Comparison of ENCODE assay signal across 23 mouse cellular contexts in the genomic region with DNA sequence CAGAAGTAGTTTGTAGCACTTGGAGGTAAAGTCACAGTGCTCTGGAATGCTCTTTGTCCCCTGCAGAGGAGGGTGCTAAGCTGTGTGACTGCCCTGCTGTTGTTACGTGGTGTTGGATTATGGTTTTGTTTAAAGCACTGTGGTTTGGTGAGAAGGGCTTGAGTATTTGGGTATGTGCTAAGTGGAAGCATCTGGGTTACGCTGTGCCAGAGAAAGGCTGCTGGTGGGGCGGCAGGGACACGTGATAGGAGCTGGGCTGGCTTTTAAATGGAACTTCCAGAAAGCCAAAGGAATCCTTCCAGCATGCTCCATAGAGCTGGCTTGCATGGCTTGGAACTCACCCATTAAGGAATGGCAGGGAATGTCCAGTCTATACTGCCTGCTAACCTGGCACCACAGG. TPM values are rescaled to one million over a fixed set of nuclear protein-coding genes. Genes with fewer than 3 reads are reported as not detected.
DNase-seq lines count a peak whose midpoint lies in the region; ATAC-seq and TF ChIP-seq lines count a peak whose summit lies in the region.
"Had no signal": no experiment of that assay in that cellular context is flagged by ENCODE, and none has a peak within 500 bp of the region (broad histone marks: within the 10 kb centered on the region; RNA-seq: fewer than 3 reads in every experiment).

No protein-coding gene starts in this region.

- H3K27ac ChIP-seq in gastrocnemius, adult 2 months: peak overlapping the region; percentile 48
- no peak overlapping the region for H3K27ac ChIP-seq in lung, postnatal 0 days (ENCODE audit: low read length)
- H3K27ac ChIP-seq in limb, embryonic 14.5 days (replicated peaks; ENCODE audit: low read depth, low read length): 0 out of 2 replicates have a peak overlapping the region, but pooled peaks have one; percentile 43
- no peak overlapping the region for H3K27ac ChIP-seq in midbrain, embryonic 15.5 days
- H3K27ac ChIP-seq: heart, embryonic 10.5 days; liver, embryonic 13.5 days; macrophage; midbrain, embryonic 12.5 days; stomach, embryonic 15.5 days had no signal

- H3K4me3 ChIP-seq in gastrocnemius, adult 2 months: no peak overlapping the region
- H3K4me3 ChIP-seq in lung, postnatal 0 days (ENCODE audit: low read depth, low read length): no peak overlapping the region
- H3K4me3 ChIP-seq in limb, embryonic 14.5 days (replicated peaks; ENCODE audit: low read length): no peak overlapping the region
- no peak overlapping the region for H3K4me3 ChIP-seq in midbrain, embryonic 15.5 days
- H3K4me3 ChIP-seq: heart, embryonic 10.5 days; liver, embryonic 13.5 days; midbrain, embryonic 12.5 days; stomach, embryonic 15.5 days had no signal

- no peaks in the 10 kb centered on the region for H3K4me1 ChIP-seq in lung, postnatal 0 days (ENCODE audit: insufficient read depth, low read depth, low read length)
- peaks cover 10% of the 10 kb centered on the region; the same call in 1 of the 2 replicates for H3K4me1 ChIP-seq in limb, embryonic 14.5 days (ENCODE audit: control insufficient read depth, insufficient read depth, low read length)
- H3K4me1 ChIP-seq in midbrain, embryonic 15.5 days: no peaks in the 10 kb centered on the region
- H3K4me1 ChIP-seq: midbrain, embryonic 12.5 days; stomach, embryonic 15.5 days had no signal

- H3K9me3 ChIP-seq in lung, postnatal 0 days (ENCODE audit: low read length): no peaks in the 10 kb centered on the region
- no peaks in the 10 kb centered on the region for H3K9me3 ChIP-seq in limb, embryonic 14.5 days (ENCODE audit: control insufficient read depth, low read length)
- H3K9me3 ChIP-seq in midbrain, embryonic 15.5 days: no peaks in the 10 kb centered on the region
- H3K9me3 ChIP-seq: heart, embryonic 10.5 days; liver, embryonic 13.5 days; midbrain, embryonic 12.5 days; stomach, embryonic 15.5 days had no signal

- no peaks in the 10 kb centered on the region for H3K36me3 ChIP-seq in lung, postnatal 0 days (ENCODE audit: insufficient read depth, low read length)
- H3K36me3 ChIP-seq in limb, embryonic 14.5 days (ENCODE audit: control insufficient read depth, insufficient read depth, low read length): no peaks in the 10 kb centered on the region
- H3K36me3 ChIP-seq in midbrain, embryonic 15.5 days (replicated peaks): no peaks in the 10 kb centered on the region
- H3K36me3 ChIP-seq: heart, embryonic 10.5 days; liver, embryonic 13.5 days; midbrain, embryonic 12.5 days; stomach, embryonic 15.5 days had no signal

- no peak overlapping the region for H3K4me2 ChIP-seq in lung, postnatal 0 days (replicated peaks; ENCODE audit: low read depth, low read length)
- no peak overlapping the region for H3K4me2 ChIP-seq in limb, embryonic 14.5 days (replicated peaks; ENCODE audit: low read depth, low read length, severe bottlenecking)
- H3K4me2 ChIP-seq in midbrain, embryonic 15.5 days: no peak overlapping the region
- H3K4me2 ChIP-seq: liver, embryonic 13.5 days; midbrain, embryonic 12.5 days; stomach, embryonic 15.5 days had no signal

- H3K9ac ChIP-seq in lung, postnatal 0 days (replicated peaks; ENCODE audit: low read depth): no peak overlapping the region
- H3K9ac ChIP-seq in limb, embryonic 14.5 days (ENCODE audit: low read depth, low read length, severe bottlenecking): no peak overlapping the region
- H3K9ac ChIP-seq in midbrain, embryonic 15.5 days: no peak overlapping the region
- H3K9ac ChIP-seq: forebrain, postnatal 0 days; liver, embryonic 13.5 days; midbrain, embryonic 12.5 days; stomach, embryonic 15.5 days had no signal

- no peak for TF ChIP-seq CTCF in gastrocnemius, adult 2 months (IDR thresholded peaks at IDR 0.05)
- TF ChIP-seq CTCF in lung, postnatal 0 days (IDR thresholded peaks at IDR 0.05): no peak

- no peaks in the 10 kb centered on the region for H3K27me3 ChIP-seq in lung, postnatal 0 days (replicated peaks; ENCODE audit: insufficient read depth, low read length)
- no peaks in the 10 kb centered on the region for H3K27me3 ChIP-seq in limb, embryonic 14.5 days (ENCODE audit: control insufficient read depth, insufficient read depth, low read length)
- H3K27me3 ChIP-seq in midbrain, embryonic 15.5 days (replicated peaks): no peaks in the 10 kb centered on the region
- H3K27me3 ChIP-seq: CH12.LX; liver, embryonic 13.5 days; midbrain, embryonic 12.5 days; stomach, embryonic 15.5 days had no signal

- 54% methylated on average over 4 of the region's 4 CpGs for WGBS in lung, postnatal 0 days
- 26% methylated on average over 4 of the region's 4 CpGs for WGBS in limb, embryonic 14.5 days
- WGBS in midbrain, embryonic 15.5 days: 73% methylated on average over 4 of the region's 4 CpGs

- DNase-seq in gastrocnemius, adult 2 months: peak; percentile 46
- DNase-seq in gastrocnemius, postnatal 4 days (ENCODE audit: low spot score in 2 of 2): no peak
- DNase-seq in lung, adult 18-20 months: peak; percentile 70 to 75
- DNase-seq in lung, postnatal 0 days (ENCODE audit: low spot score): no peak
- DNase-seq in limb, embryonic 14.5 days (ENCODE audit: low spot score): peak; percentile 43
- DNase-seq in frontal cortex, postnatal 10 days (ENCODE audit: low spot score in 2 of 2): no peak
- DNase-seq in adrenal gland, postnatal 10 days: no peak
- DNase-seq: cerebellum, postnatal 10 days; forebrain, postnatal 0 days; liver, embryonic 13.5 days; right cerebral cortex, adult 18-20 months; spleen, adult 18-20 months had no signal

- ATAC-seq in lung, postnatal 0 days: no peak
- ATAC-seq in limb, embryonic 14.5 days (ENCODE audit: low FRiP score, low read depth): peak; percentile 79
- ATAC-seq in midbrain, embryonic 15.5 days (replicated peaks): no peak
- ATAC-seq: activated CD4-positive, CD25-positive, alpha-beta regulatory T cell, adult 4 months; forebrain, postnatal 0 days had no signal

- TF ChIP-seq POLR2A in limb, embryonic 14.5 days (IDR thresholded peaks at IDR 0.05; ENCODE audit: borderline replicate concordance, extremely low read depth, insufficient read depth, insufficient read length): no peak

- intact Hi-C loops in gastrocnemius, adult 2 months (cut with DNase I): no loop called here

- no peak for TF ChIP-seq EP300 in lung, postnatal 0 days (IDR thresholded peaks at IDR 0.05)

RNA-seq across cellular contexts. Expression of gene 5330417H12Rik, which starts 5.7 kb away (rescaled TPM):
- not detected for total RNA-seq in gastrocnemius, adult 2 months (2021)
- total RNA-seq in gastrocnemius, postnatal 4 days (2021): not detected
- polyA plus RNA-seq in lung, postnatal 0 days (2015; fragmentation: Nextera tagmentation; extraction: Ambion mirVana): not detected in 2 replicates
- polyA plus RNA-seq in limb, embryonic 14.5 days (2012; rRNA removed): not detected in 2 replicates
- polyA plus RNA-seq in limb, embryonic 14.5 days (2014; fragmentation: Nextera tagmentation; extraction: Ambion mirVana): not detected in 2 replicates
- polyA plus RNA-seq in midbrain, embryonic 15.5 days (2015; fragmentation: Nextera tagmentation; extraction: Ambion mirVana): not detected in 2 replicates
- total RNA-seq in adrenal gland, postnatal 10 days (2021): not detected
- total RNA-seq: adrenal gland, postnatal 4 days; CH12.LX; forebrain, postnatal 0 days; hematopoietic stem cell, adult 5-6 weeks; left cerebral cortex, adult 18-20 months had no signal
- polyA plus RNA-seq: activated CD4-positive, CD25-positive, alpha-beta regulatory T cell, adult 4 months; forebrain, postnatal 0 days; kidney, embryonic 14.5 days; liver, embryonic 13.5 days; macrophage; midbrain, embryonic 12.5 days; stomach, embryonic 15.5 days had no signal

RNA-seq across cellular contexts. Expression of gene Ppfibp2, which starts 24.2 kb away (rescaled TPM):
- 10 to 100 TPM; 10.6 to 19.0 TPM for total RNA-seq in gastrocnemius, adult 2 months (2021)
- total RNA-seq in gastrocnemius, postnatal 4 days (2021): 10 to 100 TPM; 24.4 to 25.7 TPM
- polyA plus RNA-seq in lung, postnatal 0 days (2015; fragmentation: Nextera tagmentation; extraction: Ambion mirVana): 15.8 and 17.5 TPM in 2 replicates
- 13.3 and 14.4 TPM in 2 replicates for polyA plus RNA-seq in limb, embryonic 14.5 days (2012; rRNA removed)
- 12.9 and 14.4 TPM in 2 replicates for polyA plus RNA-seq in limb, embryonic 14.5 days (2014; fragmentation: Nextera tagmentation; extraction: Ambion mirVana)
- 1.5 and 1.7 TPM in 2 replicates for polyA plus RNA-seq in midbrain, embryonic 15.5 days (2015; fragmentation: Nextera tagmentation; extraction: Ambion mirVana)
- 10 to 100 TPM in 1 of 2 experiments, 1 to 10 TPM in 1; 9.1 to 13.7 TPM for total RNA-seq in adrenal gland, postnatal 10 days (2021)

RNA-seq across cellular contexts. Expression of gene Olfml1, which starts 52.0 kb away (rescaled TPM):
- total RNA-seq in gastrocnemius, adult 2 months (2021): 1 to 10 TPM; 2.0 to 2.6 TPM
- total RNA-seq in gastrocnemius, postnatal 4 days (2021): 10 to 100 TPM; 21.2 to 21.9 TPM
- polyA plus RNA-seq in lung, postnatal 0 days (2015; fragmentation: Nextera tagmentation; extraction: Ambion mirVana): 12.2 and 13.3 TPM in 2 replicates
- 23.0 and 23.9 TPM in 2 replicates for polyA plus RNA-seq in limb, embryonic 14.5 days (2012; rRNA removed)
- 38.5 and 40.4 TPM in 2 replicates for polyA plus RNA-seq in limb, embryonic 14.5 days (2014; fragmentation: Nextera tagmentation; extraction: Ambion mirVana)
- 3.1 and 4.6 TPM in 2 replicates for polyA plus RNA-seq in midbrain, embryonic 15.5 days (2015; fragmentation: Nextera tagmentation; extraction: Ambion mirVana)
- total RNA-seq in adrenal gland, postnatal 10 days (2021): 10 to 100 TPM in 1 of 2 experiments, 1 to 10 TPM in 1; 9.9 to 12.4 TPM
- total RNA-seq: CH12.LX; hematopoietic stem cell, adult 5-6 weeks had no signal
- polyA plus RNA-seq: activated CD4-positive, CD25-positive, alpha-beta regulatory T cell, adult 4 months; macrophage had no signal

Comparison
In these comparisons a context has a peak if more than half of its experiments do, and no peak if none do; other contexts are left out.
1. DNase-seq: peak in gastrocnemius, adult 2 months (single experiment), lung, adult 18-20 months (2 of 2) and limb, embryonic 14.5 days (single experiment); none in gastrocnemius, postnatal 4 days (0 of 2), lung, postnatal 0 days (single experiment), frontal cortex, postnatal 10 days (0 of 2) and adrenal gland, postnatal 10 days (single experiment).
2. H3K27ac ChIP-seq: peak in gastrocnemius, adult 2 months (single experiment) and limb, embryonic 14.5 days (single experiment); none in lung, postnatal 0 days (single experiment) and midbrain, embryonic 15.5 days (single experiment).